ENCODE assay signal across 8 mouse cellular contexts in the genomic region with DNA sequence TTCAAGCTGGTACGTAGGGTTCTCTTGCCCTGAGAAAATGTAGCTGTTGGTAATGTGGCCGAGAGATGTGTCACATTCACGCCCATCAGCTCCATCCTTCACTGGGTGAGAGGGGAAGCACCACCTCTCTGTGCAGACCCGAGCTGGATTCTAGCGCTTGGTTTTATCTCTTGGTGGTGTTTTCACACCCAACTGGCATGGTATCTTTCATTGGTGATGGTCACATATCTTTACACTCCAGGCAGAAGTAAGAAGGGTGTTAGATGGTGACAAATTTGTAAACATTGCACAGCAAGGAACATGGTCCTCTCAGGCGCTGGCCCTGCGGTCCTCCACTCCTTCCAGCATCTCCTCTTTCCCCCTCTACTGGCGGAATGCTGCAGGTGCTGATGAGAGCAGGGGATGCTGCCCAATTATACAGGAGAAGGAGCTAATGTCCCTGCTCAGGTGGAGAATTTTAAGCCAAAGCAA. TPM values are rescaled to one million over a fixed set of nuclear protein-coding genes. Genes with fewer than 3 reads are reported as not detected.
DNase-seq lines count a peak whose midpoint lies in the region; ATAC-seq lines count a peak whose summit lies in the region.

No protein-coding gene starts in this region.

- H3K36me3 ChIP-seq in midbrain, embryonic 10.5 days: peaks cover 52% of the 10 kb centered on the region
- H3K36me3 ChIP-seq in midbrain, embryonic 16.5 days (ENCODE audit: control insufficient read depth, insufficient read depth, low read length): no peaks in the 10 kb centered on the region
- H3K36me3 ChIP-seq in forebrain, embryonic 16.5 days (ENCODE audit: control insufficient read depth, insufficient read depth): no peaks in the 10 kb centered on the region
- H3K36me3 ChIP-seq in lung, embryonic 15.5 days: peaks cover 4% of the 10 kb centered on the region; the same call in 1 of the 2 replicates

- no peak overlapping the region for H3K4me3 ChIP-seq in midbrain, embryonic 10.5 days
- H3K4me3 ChIP-seq in midbrain, embryonic 16.5 days (ENCODE audit: low read depth, low read length): no peak overlapping the region
- H3K4me3 ChIP-seq in forebrain, embryonic 16.5 days (replicated peaks; ENCODE audit: low read length): no peak overlapping the region
- H3K4me3 ChIP-seq in lung, embryonic 15.5 days: no peak overlapping the region

- 67% methylated on average over 8 of the region's 8 CpGs for WGBS in midbrain, embryonic 10.5 days
- WGBS in midbrain, embryonic 16.5 days: 70% methylated on average over 8 of the region's 8 CpGs
- 71% methylated on average over 8 of the region's 8 CpGs for WGBS in forebrain, embryonic 16.5 days
- 46% methylated on average over 8 of the region's 8 CpGs for WGBS in lung, embryonic 15.5 days

- no peak overlapping the region for H3K9ac ChIP-seq in midbrain, embryonic 16.5 days (ENCODE audit: low read depth, low read length)
- no peak overlapping the region for H3K9ac ChIP-seq in forebrain, embryonic 16.5 days (replicated peaks; ENCODE audit: low read depth, low read length)
- no peak overlapping the region for H3K9ac ChIP-seq in lung, embryonic 15.5 days

- peak; percentile 38 for DNase-seq in adrenal gland, postnatal 10 days
- no peak for DNase-seq in adrenal gland, postnatal 36 days
- peak; percentile 43 for DNase-seq in midbrain, embryonic 10.5 days (ENCODE audit: low spot score)
- DNase-seq in spleen, postnatal 36 days (ENCODE audit: low spot score in 2 of 2): peak; percentile 17 to 44
- DNase-seq in urinary bladder, adult 18-20 months (ENCODE audit: low spot score in 2 of 2): no peak

- H3K4me1 ChIP-seq in midbrain, embryonic 10.5 days: no peaks in the 10 kb centered on the region
- peaks cover 14% of the 10 kb centered on the region for H3K4me1 ChIP-seq in midbrain, embryonic 16.5 days (ENCODE audit: control insufficient read depth, insufficient read depth, low read length)
- H3K4me1 ChIP-seq in forebrain, embryonic 16.5 days (replicated peaks; ENCODE audit: control insufficient read depth, insufficient read depth, low read length): peaks cover 5% of the 10 kb centered on the region
- peaks cover 32% of the 10 kb centered on the region for H3K4me1 ChIP-seq in lung, embryonic 15.5 days

- no peaks in the 10 kb centered on the region for H3K27me3 ChIP-seq in midbrain, embryonic 10.5 days (ENCODE audit: low read depth, poor library complexity, severe bottlenecking)
- no peaks in the 10 kb centered on the region for H3K27me3 ChIP-seq in midbrain, embryonic 16.5 days (ENCODE audit: control insufficient read depth, insufficient read depth, low read depth, low read length)
- H3K27me3 ChIP-seq in forebrain, embryonic 16.5 days (replicated peaks; ENCODE audit: control insufficient read depth, insufficient read depth, low read length): no peaks in the 10 kb centered on the region
- H3K27me3 ChIP-seq in lung, embryonic 15.5 days: no peaks in the 10 kb centered on the region

- H3K4me2 ChIP-seq in midbrain, embryonic 16.5 days (ENCODE audit: low read length): no peak overlapping the region
- no peak overlapping the region for H3K4me2 ChIP-seq in forebrain, embryonic 16.5 days (ENCODE audit: low read length)
- no peak overlapping the region for H3K4me2 ChIP-seq in lung, embryonic 15.5 days

- no peak overlapping the region for H3K27ac ChIP-seq in midbrain, embryonic 10.5 days (replicated peaks)
- no peak overlapping the region for H3K27ac ChIP-seq in midbrain, embryonic 16.5 days (ENCODE audit: low read length)
- H3K27ac ChIP-seq in forebrain, embryonic 16.5 days (ENCODE audit: low read length): no peak overlapping the region
- peak overlapping the region; percentile 81 for H3K27ac ChIP-seq in lung, embryonic 15.5 days

- ATAC-seq in midbrain, embryonic 16.5 days: no peak
- ATAC-seq in forebrain, embryonic 16.5 days: peak; percentile 49; the same call in 1 of the 2 replicates
- ATAC-seq in lung, embryonic 15.5 days (ENCODE audit: borderline replicate concordance, extremely low read depth, low FRiP score, low TSS enrichment): no peak

- no peaks in the 10 kb centered on the region for H3K9me3 ChIP-seq in midbrain, embryonic 10.5 days (replicated peaks)
- no peaks in the 10 kb centered on the region for H3K9me3 ChIP-seq in midbrain, embryonic 16.5 days (replicated peaks; ENCODE audit: control insufficient read depth, low read length, poor library complexity, severe bottlenecking)
- no peaks in the 10 kb centered on the region for H3K9me3 ChIP-seq in forebrain, embryonic 16.5 days (ENCODE audit: control insufficient read depth, low read length)
- H3K9me3 ChIP-seq in lung, embryonic 15.5 days: no peaks in the 10 kb centered on the region

RNA-seq across cellular contexts. Expression of a gene that starts 44.7 kb away (rescaled TPM):
- total RNA-seq in adrenal gland, postnatal 10 days (2021): 10 to 100 TPM; 37.7 to 45.5 TPM
- total RNA-seq in adrenal gland, postnatal 36 days (2021): 10 to 100 TPM; 39.4 to 59.5 TPM
- polyA plus RNA-seq in midbrain, embryonic 10.5 days (2016; fragmentation: Nextera tagmentation; extraction: Ambion mirVana): 19.7 and 22.4 TPM in 2 replicates
- 8.5 and 11.1 TPM in 2 replicates for polyA plus RNA-seq in midbrain, embryonic 16.5 days (2015; fragmentation: Nextera tagmentation; extraction: Ambion mirVana)
- polyA plus RNA-seq in forebrain, embryonic 16.5 days (2015; fragmentation: Nextera tagmentation; extraction: Ambion mirVana): 11.4 and 12.5 TPM in 2 replicates
- polyA plus RNA-seq in lung, embryonic 15.5 days (2015; fragmentation: Nextera tagmentation; extraction: Ambion mirVana): 33.6 and 37.0 TPM in 2 replicates

Comparison
In these comparisons a context has a peak if more than half of its experiments do, and no peak if none do; other contexts are left out.
1. DNase-seq: peak in adrenal gland, postnatal 10 days (single experiment), midbrain, embryonic 10.5 days (single experiment) and spleen, postnatal 36 days (2 of 2); none in adrenal gland, postnatal 36 days (0 of 2) and urinary bladder, adult 18-20 months (0 of 2).